Mouse (Mus musculus): ENCODE data around the gene Ubl5. TPM values are rescaled to one million over a fixed set of nuclear protein-coding genes. Genes with fewer than 3 reads are reported as not detected.
"Not testable (repeated sequence)": the region's sequence is repeated elsewhere in the genome, so short reads cannot be mapped to it uniquely, and the experiment has no call there.

Ubl5 gene
- total RNA-seq, 2 experiments from 2014 or later = 178 to 190 TPM

DNA sequence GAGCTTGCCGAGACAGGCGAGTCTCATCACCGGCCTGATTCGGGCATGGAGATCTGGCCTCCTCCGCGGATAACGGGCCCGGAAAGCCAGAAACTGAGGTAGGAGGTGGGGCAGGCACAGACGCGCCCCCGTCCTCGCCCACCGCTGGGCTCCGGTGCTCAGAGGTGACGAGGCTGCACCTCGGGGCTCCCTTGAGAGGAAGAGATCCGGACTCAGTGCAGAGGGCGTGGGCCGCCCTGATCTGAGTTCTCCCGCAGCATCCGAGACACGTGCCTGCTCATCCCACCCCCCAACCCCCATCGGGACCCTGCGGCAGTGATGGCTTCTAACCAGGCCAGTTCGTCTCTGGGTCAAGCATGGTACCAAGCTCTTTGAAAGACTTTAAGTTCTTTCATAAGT, 9.6 kb downstream of the Ubl5 start:
- DNase-seq (ENCODE audit: low spot score in 2 of 2) = peak in 1 of 2 experiments; percentile 27

DNA sequence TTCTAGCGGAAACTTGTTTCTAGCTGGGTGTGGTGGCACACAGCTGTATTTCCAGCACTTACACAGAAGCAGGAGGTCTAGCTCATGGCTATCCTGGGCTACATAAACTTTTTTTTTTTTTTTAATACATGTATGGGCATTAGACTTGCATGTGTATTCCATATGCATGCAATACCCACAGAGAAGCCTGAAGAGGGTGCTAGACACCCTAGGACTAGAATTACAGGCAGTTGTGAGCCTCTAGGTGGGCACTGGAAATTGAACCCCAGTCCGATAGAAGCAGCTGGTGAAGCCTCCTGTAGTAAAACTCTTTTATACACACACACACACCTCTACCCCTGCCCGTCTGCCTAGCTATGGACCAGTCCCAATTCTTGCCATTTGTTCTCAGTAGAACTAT, 11.2 kb downstream of the Ubl5 start:
- DNase-seq (ENCODE audit: low spot score in 2 of 2) = no peak

DNA sequence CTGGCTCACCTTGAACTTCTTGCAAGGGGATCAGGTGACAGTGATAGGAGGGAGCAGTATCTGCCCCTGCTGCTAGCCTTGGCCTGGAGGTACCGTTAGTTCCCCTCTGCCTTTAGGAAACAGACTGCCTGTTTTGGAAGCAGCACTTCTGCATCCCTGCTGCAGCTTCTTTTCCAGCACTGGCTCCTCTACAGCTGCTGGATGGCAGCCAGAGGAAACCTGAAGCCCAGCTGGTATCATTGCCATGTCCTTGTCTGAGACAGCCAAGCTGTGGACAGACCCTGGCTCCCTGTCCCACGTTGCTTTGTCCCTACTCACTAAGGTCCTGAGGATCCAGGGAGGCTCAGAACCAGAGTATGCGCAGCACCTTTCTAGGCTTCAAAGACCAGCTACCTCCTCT, 14.9 kb downstream of the Ubl5 start:
- no peak for DNase-seq (ENCODE audit: low spot score in 2 of 2)

DNA sequence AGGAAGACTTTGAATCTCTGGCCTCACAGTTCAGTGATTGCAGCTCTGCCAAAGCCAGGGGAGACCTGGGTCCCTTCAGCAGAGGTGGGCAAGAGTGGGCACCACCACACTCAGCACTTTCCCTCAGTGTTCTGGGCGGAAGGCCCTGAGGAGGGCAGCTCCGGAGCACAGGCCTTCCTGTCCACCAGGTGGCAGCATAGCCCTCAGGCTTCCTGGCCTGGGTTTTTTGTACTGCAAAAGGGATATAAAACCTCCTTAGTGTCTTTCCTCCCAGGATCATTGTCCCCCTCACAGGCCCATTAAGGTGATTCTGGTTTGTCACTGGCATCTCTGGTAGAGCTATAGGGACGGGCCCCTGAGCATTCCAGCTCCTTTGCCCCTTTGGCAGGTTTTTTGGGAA, 19.6 kb downstream of the Ubl5 start:
- peak; percentile 39 to 74 for DNase-seq (ENCODE audit: low spot score in 2 of 2)

DNA sequence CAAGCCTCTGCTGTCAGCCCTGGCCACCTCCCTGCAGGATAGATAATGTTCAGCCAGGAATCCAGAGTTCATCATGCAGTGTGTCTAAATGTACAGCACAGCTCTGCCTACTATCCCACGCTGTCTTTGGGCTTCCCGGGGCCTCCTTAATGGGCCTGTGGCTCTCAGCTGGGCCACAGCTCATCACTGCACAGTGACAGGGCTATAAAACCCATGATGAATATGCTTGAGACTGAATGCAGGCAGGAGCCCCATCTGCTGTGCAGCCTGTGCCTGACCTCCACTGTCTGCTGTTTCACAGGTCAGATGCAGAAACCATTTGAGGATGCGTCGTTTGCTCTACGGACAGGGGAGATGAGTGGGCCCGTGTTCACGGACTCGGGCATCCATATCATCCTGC, 20.2 kb downstream of the Ubl5 start:
- no peak for DNase-seq (ENCODE audit: low spot score in 2 of 2)

DNA sequence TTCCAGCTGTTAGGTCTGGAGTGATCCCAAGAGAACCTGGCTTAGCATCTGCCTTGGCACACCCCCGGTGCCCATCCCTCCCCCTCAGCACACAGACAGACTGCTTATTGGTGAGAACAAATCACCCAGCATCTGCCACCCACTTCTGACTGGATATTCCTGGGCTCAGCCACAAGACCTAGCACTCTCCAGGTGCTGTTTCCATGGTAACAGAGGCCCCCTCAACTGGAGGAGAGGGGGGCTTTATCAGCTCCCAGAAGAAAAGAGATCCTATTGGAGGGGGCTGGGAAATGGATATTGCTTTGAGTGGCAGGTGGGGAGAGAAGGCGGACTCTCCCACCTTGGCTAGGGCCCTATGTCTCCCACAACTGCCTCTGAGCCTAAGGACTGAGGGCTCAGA, 21.3 kb downstream of the Ubl5 start:
- no peak for DNase-seq (ENCODE audit: low spot score in 2 of 2)

DNA sequence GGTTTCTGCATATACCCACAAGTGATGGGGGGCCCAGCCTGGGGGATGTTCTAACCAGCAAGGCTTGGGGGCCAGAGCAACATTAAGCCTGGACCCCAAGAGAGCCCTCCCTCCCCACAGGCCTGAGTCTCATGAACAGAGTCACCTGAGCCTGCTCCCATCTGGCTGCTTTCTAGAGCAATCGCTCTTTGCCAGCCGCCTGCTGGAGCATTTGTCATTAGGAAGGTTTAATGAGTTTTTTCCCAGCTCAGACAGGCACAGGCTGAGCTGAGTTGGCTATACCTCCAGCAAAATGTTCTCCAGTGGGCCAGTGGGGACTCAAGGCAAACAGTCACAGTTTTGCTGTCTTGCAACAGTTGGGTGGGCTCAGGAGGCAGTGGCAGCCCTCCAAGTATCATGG, 21.7 kb downstream of the Ubl5 start:
- no peak for DNase-seq (ENCODE audit: low spot score in 2 of 2)

DNA sequence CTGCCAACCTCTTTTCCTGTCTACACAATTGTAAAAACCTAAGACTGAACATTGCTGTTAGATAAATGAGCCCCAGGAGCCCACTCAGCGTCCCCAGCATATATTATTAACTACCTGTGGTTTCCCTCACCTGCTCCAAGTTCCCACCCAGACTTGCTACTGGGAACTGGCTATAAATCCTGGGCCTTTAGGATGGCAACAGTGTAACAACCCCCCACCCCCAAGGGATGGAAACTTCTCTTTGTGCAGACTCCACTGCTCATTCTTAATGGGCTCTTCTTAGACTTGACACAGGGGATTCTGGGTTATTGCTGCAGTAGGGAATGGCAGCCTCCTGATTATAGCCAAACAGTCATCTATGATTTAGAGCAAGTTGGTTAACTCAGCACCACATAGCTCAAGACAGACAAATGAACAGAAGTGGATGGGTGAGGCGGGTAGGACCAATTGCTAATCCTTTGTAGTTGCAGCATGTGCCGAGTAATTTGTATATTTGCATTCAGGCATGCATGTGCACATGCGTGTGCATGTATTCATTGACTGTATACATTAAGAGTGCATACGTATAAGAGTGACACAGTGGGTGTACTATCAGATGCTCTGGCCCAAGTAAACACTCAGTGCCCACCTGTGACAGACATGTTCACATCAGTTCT, 22.4 kb downstream of the Ubl5 start:
- no peak for DNase-seq (ENCODE audit: low spot score in 2 of 2)

DNA sequence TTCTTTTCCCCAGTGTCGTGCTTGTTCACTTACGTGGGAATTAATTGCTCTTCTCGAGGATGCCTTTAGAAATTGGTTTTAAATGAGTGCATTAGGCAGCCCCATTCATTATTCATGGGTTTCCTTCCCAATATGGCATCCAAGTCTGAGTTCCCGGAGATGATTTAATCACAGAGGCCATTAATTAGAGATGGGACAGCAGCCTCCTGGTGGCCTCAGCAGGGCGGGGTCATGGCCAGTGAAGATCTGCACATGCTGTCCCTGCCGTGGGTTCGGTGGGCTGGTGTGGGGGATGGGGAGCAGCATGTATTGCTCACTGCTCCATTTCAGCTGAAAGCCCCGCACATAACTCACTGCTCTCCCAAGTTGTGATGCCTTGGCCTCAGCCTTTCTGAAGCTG, 23.2 kb downstream of the Ubl5 start:
- DNase-seq (ENCODE audit: low spot score in 2 of 2) = no peak

DNA sequence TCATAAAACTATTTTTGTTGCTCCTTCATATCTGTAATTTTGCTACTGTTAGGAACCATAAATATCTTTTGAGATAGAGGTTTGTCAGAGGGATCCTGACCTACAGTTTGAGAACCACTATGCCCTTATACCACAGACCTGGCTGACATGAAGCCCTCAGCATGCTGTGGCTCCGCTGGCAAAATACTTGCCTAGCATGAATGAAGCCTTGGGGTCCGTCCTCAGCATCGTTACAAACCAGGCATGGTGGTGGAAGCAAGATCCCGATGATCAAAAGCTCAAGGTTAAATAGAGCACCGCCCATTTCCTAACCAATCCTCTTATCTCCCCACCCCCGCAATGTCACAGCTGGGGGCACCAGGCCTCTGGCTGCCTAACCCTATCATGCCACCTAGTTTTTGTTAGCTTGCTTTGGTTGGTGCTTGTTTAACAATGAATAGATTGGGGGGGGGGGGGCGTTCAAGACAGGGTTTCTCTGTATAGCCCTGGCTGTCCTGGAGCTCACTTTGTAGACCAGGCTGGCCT, 23.9 kb downstream of the Ubl5 start:
- DNase-seq (ENCODE audit: low spot score in 2 of 2) = no peak

DNA sequence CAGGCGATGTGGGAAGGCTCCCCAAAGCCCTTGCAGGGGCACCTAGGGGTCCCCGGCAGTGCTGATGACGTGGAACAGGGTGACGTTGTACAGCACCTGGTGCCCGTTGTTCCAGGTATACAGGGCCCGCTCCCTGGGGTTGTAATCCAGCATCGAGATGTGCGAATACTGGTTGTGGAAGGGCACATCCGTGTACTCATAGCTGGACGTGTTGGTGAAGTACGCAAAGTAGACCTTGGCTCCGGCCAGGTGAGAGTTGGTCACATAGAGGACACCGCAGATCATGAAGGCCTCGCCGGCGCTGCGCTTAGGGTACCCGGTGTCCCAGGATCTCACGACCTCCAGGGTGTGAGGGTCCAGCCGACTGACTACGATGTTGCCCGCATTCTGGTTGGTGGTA, 25.4 kb downstream of the Ubl5 start:
- DNase-seq (ENCODE audit: low spot score in 2 of 2) = no peak

DNA sequence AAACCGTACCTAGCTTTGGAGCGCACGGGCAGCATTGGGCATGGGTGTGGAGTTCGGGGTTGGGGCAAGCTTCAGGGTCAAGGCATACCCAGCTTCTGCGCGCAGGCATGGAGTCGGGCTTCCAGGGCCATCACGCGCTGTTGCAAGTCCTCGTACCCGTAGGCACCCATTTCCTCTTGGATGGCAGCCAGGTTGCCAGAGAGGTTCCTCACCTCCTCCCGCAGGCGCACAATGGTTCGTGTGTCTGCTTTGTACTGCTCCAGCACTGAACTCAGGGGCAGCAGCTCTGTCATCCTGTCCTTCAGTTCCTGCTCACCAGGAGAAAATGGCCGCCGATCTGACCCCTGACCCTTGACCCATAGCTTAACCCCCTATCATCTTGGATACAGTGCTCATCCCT, 29.4 kb downstream of the Ubl5 start:
- no peak for DNase-seq (ENCODE audit: low spot score in 2 of 2)

DNA sequence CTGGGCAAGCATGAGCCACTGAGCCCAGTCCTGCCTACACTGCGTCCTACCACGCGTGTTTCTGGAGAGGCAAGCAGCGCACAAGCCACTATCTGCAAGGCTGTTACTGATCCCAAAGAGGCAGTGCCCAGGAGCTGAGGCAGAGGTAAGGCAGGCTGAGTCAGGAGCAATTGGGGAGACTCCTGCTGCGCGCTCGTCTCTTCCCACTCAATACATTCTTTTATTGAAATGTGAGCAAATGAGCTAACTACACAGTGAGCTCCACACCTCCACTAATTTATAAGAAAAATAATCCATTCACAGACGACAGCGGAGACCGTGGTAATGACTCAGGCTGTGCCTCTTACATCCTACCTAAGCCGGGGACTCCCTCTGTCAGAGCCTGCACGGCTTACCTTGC, 35.2 kb downstream of the Ubl5 start:
- no peak for DNase-seq (ENCODE audit: low spot score in 2 of 2)

DNA sequence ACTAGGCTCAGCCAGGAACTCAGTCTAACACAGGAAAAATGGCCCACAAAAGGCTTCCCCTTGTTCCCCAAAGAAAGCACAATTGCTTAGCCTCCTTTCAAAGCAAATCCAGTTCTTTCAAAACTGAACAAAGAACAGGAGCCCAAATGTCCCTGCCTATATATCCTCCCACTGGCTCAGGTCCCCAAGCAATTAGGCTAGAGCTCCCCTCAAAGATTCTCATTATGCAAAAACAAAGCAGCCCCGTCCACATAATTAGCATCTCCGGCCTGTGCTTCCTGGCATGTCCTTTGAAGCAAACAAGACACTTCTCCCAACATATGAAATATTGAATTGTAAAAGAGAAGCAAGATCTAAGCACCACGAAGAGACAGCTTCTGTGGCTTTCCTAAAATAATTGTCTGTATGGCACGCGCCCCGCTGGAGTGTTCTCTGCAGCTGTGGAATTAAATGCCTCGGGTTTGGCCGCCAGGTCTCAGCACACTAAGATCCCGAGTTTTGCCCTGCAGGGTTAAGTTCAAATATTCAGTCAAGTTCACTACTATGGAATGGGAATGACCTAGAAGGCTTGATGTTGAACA, 37.8 kb downstream of the Ubl5 start:
- no peak for DNase-seq (ENCODE audit: low spot score in 2 of 2)

DNA sequence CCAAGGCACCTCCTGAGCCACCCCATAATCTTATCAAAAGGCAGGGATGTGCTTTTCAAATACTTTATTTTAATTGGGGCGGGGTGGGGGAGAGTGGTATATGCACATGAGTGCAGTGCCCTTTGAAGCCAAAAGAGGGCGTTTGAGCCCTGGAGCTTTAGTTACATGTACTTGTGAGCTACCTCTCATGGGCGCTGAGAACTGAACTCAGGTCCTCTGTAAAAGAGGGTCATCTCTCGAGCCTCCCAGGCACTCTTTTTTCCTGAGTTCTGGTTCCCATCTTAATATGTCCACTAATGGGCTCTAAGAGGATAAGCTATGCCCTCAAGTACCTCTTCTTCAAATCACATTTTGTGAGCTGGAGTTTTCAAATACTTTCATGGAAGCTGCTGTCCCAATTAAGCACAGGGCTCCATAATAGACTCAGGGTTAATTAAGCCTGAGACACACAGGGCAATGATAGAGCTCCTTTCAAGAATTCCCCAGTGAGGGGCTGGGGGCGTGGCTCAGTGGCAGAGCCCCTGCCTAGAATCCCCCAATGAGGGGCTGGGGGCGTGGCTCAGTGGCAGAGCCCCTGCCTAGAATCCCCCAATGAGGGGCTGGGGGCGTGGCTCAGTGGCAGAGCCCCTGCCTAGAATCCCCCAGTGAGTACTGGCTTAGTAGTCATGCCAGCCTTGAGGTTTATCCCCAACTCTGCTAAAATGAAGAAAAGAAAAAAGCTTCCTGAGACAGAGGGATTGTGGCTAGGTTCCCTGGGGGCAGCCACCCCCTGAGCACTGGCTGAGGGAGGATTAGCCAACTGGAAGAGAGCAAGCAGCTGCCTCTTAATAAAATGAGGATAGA, 39.1 kb downstream of the Ubl5 start:
- no peak for DNase-seq (ENCODE audit: low spot score in 2 of 2)

DNA sequence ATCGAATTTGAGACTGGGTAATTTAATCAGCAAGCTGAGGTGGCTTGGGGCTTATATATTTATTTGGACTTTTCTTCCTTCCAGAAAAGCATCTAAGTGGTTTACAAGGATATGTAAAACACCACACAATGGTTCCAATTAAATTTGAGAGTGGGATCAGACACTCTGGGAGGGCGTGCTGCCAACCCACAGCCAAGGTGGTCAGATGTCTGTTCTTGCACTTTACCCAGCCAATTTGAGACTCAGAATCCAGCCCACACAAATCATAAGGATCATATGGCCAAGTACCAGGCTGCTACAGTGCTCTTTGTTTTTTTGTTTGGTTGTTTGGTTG, 39.7 kb downstream of the Ubl5 start:
- DNase-seq (ENCODE audit: low spot score in 2 of 2) = no peak

DNA sequence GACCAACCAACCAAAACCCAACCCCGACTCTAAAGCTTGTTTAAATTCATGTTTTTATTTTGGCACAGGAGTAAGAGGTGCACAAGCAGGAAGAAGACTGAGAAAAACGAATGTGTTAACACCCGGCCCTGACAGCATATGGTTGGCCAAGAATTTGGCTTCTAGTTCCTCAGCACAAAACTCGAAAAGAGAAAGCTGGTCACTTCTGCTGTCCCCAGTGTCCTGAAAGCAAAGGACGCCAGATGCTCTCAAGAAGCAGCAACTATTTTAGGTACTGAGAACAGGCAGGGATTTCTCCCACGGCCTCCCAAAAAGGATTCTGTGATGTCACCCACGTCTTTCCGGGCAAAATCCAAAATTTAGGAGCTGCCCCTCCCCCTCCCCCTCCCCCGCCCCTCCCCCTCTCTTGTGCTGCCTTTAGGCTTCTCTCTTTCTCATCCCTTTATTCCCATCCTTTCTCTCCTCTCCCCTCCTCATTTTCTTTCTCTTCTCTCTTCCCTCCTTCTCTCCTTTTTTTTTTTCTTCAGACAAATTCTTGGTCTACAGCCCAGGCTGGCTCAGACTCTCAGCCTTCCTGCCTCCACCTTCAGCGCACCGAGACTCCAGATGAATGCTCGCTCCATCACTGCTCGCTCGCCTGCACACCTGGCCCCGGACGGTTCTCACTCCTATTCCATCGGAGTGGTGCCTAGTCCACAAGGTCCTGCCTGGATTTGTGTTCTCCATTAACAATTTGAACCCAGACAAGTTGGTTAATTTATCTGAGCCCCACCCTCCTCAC, 42.6 kb downstream of the Ubl5 start:
- DNase-seq (ENCODE audit: low spot score in 2 of 2) = no peak

DNA sequence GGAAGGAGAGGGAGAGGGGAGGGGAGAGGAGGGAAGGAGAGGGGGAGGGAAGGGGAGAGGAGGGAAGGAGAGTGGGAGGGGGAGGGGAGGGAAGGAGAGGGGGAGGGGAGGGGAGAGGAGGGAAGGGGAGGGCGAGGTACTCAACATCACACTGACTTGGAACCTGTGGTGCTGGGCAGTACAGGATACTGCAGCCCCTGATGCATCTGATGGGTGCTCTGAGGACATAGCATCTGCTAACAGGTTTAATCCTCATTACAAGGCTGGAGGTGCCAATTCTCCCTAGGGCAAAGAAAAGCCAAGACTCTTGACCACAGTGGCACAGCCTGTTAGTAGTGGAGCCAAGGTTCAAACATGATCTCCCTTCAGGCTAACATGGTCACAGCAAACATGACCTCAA, 46.7 kb downstream of the Ubl5 start:
- DNase-seq (ENCODE audit: low spot score in 2 of 2) = no peak

DNA sequence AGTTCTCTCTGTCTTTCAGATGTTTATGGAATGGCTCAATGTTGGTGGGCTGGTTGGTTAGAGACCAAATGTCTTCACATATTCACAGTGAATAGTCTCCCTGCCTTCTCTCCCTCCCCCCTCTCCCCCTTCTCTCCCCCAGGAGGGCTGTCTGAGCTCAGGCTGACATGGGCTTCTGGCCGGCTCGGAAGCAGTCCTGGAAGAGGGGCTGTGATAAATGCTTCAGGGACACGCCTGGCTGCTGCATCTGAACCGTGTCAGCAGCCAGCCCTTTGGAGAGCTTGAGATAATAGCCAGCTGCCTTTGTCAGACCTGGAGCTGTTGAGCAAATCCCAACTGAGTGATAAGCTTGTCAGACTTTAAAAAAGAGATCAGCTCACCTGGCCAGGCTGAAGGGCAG, 47.2 kb downstream of the Ubl5 start:
- no peak for DNase-seq (ENCODE audit: low spot score in 2 of 2)

DNA sequence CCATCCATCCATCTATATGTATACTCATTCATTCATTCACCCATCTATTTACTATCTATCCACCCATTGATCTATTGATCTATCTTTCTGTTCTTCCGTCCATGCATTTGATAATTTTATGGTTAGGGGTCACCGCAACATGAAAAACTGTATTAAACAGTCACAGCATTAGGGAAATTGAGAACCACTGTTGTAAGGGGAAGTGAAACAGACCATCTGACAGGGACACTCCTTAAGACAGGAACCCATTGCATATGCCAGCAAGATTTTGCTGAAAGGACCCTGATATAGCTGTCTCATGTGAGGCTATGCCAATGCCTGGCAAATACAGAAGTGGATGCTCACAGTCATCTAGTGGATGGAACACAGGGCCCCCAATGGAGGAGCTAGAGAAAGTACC, 47.8 kb downstream of the Ubl5 start:
- DNase-seq (ENCODE audit: low spot score in 2 of 2) = not testable (repeated sequence)

DNA sequence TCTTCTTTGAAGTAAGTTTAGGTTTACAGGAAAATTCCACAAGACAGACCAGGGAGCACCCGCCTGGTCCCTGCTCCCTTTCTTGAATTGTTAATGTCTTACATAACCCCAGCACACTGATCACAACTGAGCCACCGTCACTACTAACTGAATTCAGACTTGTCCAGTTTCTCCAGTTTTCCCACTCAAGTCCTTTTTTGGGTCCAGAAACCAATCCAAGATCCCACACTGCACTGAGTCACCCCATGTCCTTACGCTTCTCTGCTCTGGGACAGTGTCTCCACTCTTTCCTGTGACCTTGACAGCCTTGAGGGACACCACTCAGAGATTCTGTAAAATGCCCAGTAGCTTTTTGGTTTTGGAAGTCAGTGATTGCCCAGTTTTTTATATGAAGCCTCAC, 50.2 kb downstream of the Ubl5 start:
- DNase-seq (ENCODE audit: low spot score in 2 of 2) = no peak

All from gastrocnemius, postnatal 4 days (tissue).